Mouse (Mus musculus) brown adipose tissue, adult 24 weeks (tissue): ENCODE data around the gene Tstd1. TPM values are rescaled to one million over a fixed set of nuclear protein-coding genes. Genes with fewer than 3 reads are reported as not detected.

ENCODE experiments used
- H3K27ac ChIP-seq: fragments of 200-500 bp; replicated peaks from 2 replicates; pipeline ENCODE4 v1.5.1; 2012; ENCODE audit warnings: low read depth, mild to moderate bottlenecking, low read length
- H3K4me1 ChIP-seq: fragments of 200-500 bp; 2 replicates; pipeline ENCODE4 v1.6.1; 2012; ENCODE audit warnings: low read length, mixed read lengths; ENCODE audit not compliant: control insufficient read depth, insufficient read depth, insufficient read length
- H3K4me3 ChIP-seq: fragments of 200-500 bp; 2 replicates; pipeline ENCODE4 v1.5.1; 2012; ENCODE audit warnings: low read depth, mild to moderate bottlenecking, low read length, moderate library complexity; ENCODE audit not compliant: insufficient read depth
- polyA plus RNA-seq: library from polyadenylated mRNA; stranded (reverse); fragments of >200 nt; gene quantifications from 2 replicates; pipeline ENCODE4 v1.2.4, GENCODE M21; 2012; ENCODE audit not compliant: missing spikeins, insufficient read depth, insufficient read length

The Tstd1 gene
- not detected in 2 replicates for polyA plus RNA-seq

GRCm38 (mm10) chr1:171418660-171419059 is at the start of gene Tstd1:
Gene Tstd1, plus strand, starts transcription at chr1:171418872.
- H3K27ac ChIP-seq: no peak within 1 kb of the TSS
- H3K4me1 ChIP-seq: 0 out of 2 replicates have a peak, but pooled peaks cover 3% of the 10 kb centered on the region
- H3K4me3 ChIP-seq: no peak within 1 kb of the TSS

GRCm38 (mm10) chr1:171369845-171370556 is 48.7 kb upstream of the Tstd1 start, which contains the start of gene Nectin4:
Gene Nectin4, plus strand, starts transcription at chr1:171370099.
- Histone ChIP-seq H3K4me1 (no peaks in the 10 kb centered on the region), H3K27ac (no peak within 1 kb of the TSS)

DNA sequence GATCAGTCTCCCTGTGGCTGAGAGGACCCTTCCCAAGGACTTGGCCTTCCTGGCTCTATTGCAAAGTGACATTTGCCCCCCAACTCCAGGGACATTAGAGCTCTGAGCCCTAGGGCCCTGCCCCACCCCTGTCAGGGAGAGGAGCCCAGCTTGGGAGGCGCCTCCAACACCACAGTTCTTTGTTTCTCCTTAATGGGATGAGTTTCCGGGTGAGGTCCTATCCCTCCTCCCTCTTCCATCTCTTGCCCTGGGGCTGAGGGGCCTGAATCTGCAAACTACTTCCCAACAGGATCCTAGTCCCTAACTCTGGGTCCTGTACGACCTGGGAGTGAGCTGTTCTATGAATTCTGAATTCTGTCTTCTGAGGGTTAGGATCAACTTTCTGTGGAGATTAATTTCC is 45.8 kb upstream of the Tstd1 start:
- Histone ChIP-seq H3K4me1 (no peaks in the 10 kb centered on the region), H3K4me3 (no peak overlapping the region), H3K27ac (no peak overlapping the region)

More at GRCm38 (mm10) chr1:171369845-171370556, 48.7 kb upstream of the Tstd1 start, which contains the start of gene Nectin4:
- no peak within 1 kb of the TSS for H3K4me3 ChIP-seq

DNA sequence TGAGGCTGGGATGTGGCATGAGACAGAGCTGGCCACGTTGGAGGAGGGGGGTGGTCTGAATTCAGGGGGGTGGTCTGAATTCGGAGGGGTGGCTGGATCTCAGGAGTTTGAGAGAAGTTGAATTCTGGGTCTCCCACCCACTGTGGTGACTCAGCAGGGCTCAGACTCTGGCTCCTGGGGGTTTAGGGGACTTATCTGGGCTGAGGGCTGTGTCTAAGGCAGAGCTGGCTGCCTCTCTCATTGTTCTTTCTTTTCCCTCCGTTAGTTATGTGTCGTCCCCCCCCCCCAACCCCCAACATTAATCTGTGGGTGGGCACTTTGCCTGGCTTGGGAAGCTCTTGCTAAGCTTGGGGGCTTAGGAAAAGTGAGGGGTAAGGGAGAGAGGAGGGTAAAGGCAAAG is 44.7 kb upstream of the Tstd1 start:
- Histone ChIP-seq H3K4me1 (no peaks in the 10 kb centered on the region), H3K27ac (no peak overlapping the region), H3K4me3 (no peak overlapping the region)

DNA sequence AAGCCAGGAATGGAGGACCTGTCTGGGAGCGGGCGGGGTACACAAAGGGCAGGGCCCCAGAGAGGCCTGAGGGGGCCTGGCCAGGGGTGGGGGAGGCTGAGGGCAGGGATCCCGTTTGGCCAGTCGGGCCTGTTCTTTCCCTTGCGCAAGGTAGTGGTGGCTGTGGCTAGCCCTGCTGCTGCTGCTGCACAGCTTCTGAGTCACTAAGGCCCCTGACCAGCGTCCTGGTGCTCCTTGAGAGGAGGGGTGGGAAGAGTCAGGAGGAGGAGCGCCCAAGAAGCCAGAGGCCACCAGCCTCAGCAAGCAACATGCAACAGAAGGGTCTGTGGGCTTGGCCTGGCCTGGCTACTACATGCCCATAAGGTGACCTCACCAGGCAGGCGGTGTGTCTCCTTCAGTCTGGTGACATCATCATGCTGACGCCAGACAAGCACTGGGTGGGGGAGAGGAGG is 43.0 kb upstream of the Tstd1 start:
- H3K27ac ChIP-seq: no peak overlapping the region
- 0 out of 2 replicates have a peak, but pooled peaks cover 3% of the 10 kb centered on the region for H3K4me1 ChIP-seq
- no peak overlapping the region for H3K4me3 ChIP-seq

- H3K4me3 ChIP-seq: no peak overlapping the region
- H3K4me1 ChIP-seq: 0 out of 2 replicates have a peak, but pooled peaks cover 3% of the 10 kb centered on the region
- H3K27ac ChIP-seq: no peak overlapping the region
Observed at GRCm38 (mm10) chr1:171378298-171378697, 40.4 kb upstream of the Tstd1 start.

GRCm38 (mm10) chr1:171379935-171380599 is 38.6 kb upstream of the Tstd1 start:
- Histone ChIP-seq H3K4me3 (0 out of 2 replicates have a peak overlapping the region, but pooled peaks have one; percentile 12), H3K4me1 (0 out of 2 replicates have a peak, but pooled peaks cover 3% of the 10 kb centered on the region), H3K27ac (no peak overlapping the region)

GRCm38 (mm10) chr1:171382096-171382620 is 36.5 kb upstream of the Tstd1 start:
- H3K4me3 ChIP-seq: no peak overlapping the region
- 0 out of 2 replicates have a peak, but pooled peaks cover 3% of the 10 kb centered on the region for H3K4me1 ChIP-seq
- H3K27ac ChIP-seq: no peak overlapping the region

GRCm38 (mm10) chr1:171384361-171384760 is 34.3 kb upstream of the Tstd1 start:
- no peak overlapping the region for H3K27ac ChIP-seq
- no peak overlapping the region for H3K4me3 ChIP-seq
- H3K4me1 ChIP-seq: 0 out of 2 replicates have a peak, but pooled peaks cover 3% of the 10 kb centered on the region

GRCm38 (mm10) chr1:171385171-171385570 is 33.5 kb upstream of the Tstd1 start:
- Histone ChIP-seq H3K27ac (no peak overlapping the region), H3K4me1 (0 out of 2 replicates have a peak, but pooled peaks cover 1% of the 10 kb centered on the region), H3K4me3 (no peak overlapping the region)

DNA sequence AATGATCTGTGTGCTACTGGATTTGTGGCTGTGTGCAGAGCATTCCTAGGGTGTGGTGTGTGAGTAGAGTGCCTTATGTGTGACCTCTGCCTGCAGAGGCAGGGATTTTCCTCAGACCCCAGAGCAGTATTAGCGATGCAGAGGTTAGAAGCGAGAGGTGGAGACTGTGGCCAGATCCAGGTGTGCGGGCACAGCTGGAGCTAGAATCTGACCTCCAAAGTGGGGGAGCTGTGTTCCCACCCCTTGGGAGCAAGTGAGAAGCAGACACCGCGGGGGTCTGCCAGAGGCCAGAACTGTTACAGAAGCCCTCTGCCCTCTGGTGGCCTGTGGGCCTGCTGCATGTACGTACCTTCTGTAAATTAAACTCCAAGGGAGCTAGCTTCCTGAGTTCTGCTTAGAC is 31.6 kb upstream of the Tstd1 start:
- Histone ChIP-seq H3K4me1 (no peaks in the 10 kb centered on the region), H3K4me3 (no peak overlapping the region), H3K27ac (no peak overlapping the region)

DNA sequence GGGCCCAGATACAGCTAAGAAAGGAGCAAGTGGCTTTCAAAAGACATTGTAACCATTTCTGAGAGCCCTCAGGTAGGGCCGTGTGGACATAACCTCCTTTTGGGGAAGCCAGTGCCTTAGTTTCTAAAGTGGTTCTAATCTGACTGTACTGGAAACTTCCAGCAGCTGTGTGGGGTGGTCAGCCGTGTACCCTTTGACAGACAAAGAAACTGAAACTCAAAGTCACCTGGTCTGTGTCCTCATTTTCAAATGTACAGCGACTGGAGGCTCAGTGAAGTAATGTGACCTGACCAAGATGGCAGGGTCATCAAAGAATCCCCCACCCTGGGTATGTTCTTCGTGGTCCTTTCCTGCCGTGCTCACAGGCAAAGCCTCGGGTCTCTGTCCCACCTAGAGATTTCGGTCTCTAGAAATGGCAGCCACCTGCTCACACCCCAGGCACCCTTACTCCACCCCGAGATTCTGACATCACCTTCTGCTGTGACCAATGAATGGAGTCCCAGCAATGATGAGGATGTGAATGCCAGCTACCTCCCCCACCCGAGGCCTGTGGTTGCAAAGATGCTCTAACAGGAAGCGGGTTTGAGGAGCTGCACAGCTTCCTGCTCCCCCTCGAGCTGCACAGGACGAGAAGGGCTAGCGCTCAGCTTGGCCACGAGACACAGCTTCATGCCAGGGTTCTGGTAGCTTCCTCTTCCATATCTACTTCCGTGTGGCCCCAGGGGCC is 30.1 kb upstream of the Tstd1 start, which contains the start of gene Arhgap30:
Arhgap30 (plus strand) TSS at position 579 of the 727 bp plus-strand sequence.
- H3K4me1 ChIP-seq: no peaks in the 10 kb centered on the region
- H3K27ac ChIP-seq: peak within 1 kb of the TSS; percentile 94
- H3K4me3 ChIP-seq: peak within 1 kb of the TSS; percentile 62

DNA sequence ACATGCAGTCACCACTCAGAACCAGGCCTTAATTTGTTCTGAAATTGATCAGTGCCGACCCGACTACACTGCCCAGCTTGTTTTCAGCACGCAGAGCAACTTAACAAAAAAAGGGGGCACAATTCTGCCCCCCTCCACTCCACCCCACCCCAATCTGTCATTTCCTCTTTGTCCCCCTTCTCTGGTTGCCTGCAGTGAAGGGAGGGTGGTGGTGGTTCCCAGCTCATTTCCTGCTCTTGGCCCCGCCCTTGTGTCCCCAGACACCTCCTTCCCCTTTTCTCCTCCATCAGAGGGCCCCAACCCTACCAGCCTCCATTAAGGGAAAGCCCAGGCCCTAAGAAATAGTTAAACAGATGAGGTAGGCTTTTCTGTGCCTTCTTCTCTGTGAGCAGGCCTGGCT is 28.6 kb upstream of the Tstd1 start:
- peak overlapping the region; percentile 94 for H3K27ac ChIP-seq
- H3K4me1 ChIP-seq: no peaks in the 10 kb centered on the region
- peak overlapping the region; percentile 62 for H3K4me3 ChIP-seq

GRCm38 (mm10) chr1:171401821-171402220 is 16.9 kb upstream of the Tstd1 start:
- Histone ChIP-seq H3K27ac (no peak overlapping the region), H3K4me1 (no peaks in the 10 kb centered on the region), H3K4me3 (no peak overlapping the region)

- H3K27ac ChIP-seq: no peak overlapping the region
- H3K4me3 ChIP-seq: no peak overlapping the region
- H3K4me1 ChIP-seq: no peaks in the 10 kb centered on the region
Observed at GRCm38 (mm10) chr1:171402991-171403390, 15.7 kb upstream of the Tstd1 start.
